Mouse (Mus musculus): ENCODE results near the gene Taar1.

Taar1 gene

GRCm38 (mm10) chr10:23920056-23920455 is at the start of gene Taar1:
Gene Taar1, plus strand, starts transcription at chr10:23920356.
- DNase-seq (ENCODE audit: extremely low spot score, low spot score), result no peak

- no peak for DNase-seq (ENCODE audit: extremely low spot score, low spot score)
Measured at GRCm38 (mm10) chr10:23880695-23881094, 39.5 kb upstream of the Taar1 start.

GRCm38 (mm10) chr10:23884910-23885309 is 35.2 kb upstream of the Taar1 start:
- no peak for DNase-seq (ENCODE audit: extremely low spot score, low spot score)

GRCm38 (mm10) chr10:23886060-23886459 is 34.1 kb upstream of the Taar1 start:
- DNase-seq (ENCODE audit: extremely low spot score, low spot score), result no peak

GRCm38 (mm10) chr10:23892987-23893386 is 27.2 kb upstream of the Taar1 start:
- no peak for DNase-seq (ENCODE audit: extremely low spot score, low spot score)

- no peak for DNase-seq (ENCODE audit: extremely low spot score, low spot score)
Measured at GRCm38 (mm10) chr10:23894601-23895349, 25.4 kb upstream of the Taar1 start, which contains the start of gene Vnn1. Gene Vnn1, plus strand, starts transcription at chr10:23894688.

GRCm38 (mm10) chr10:23895376-23895775 is 24.8 kb upstream of the Taar1 start:
- no peak for DNase-seq (ENCODE audit: extremely low spot score, low spot score)

GRCm38 (mm10) chr10:23901119-23901518 is 19.0 kb upstream of the Taar1 start:
- no peak for DNase-seq (ENCODE audit: extremely low spot score, low spot score)

GRCm38 (mm10) chr10:23905661-23906060 is 14.5 kb upstream of the Taar1 start:
- no peak for DNase-seq (ENCODE audit: extremely low spot score, low spot score)

GRCm38 (mm10) chr10:23922468-23922867 is 2.3 kb downstream of the Taar1 start:
- no peak for DNase-seq (ENCODE audit: extremely low spot score, low spot score)

- no peak for DNase-seq (ENCODE audit: extremely low spot score, low spot score)
Measured at GRCm38 (mm10) chr10:23923941-23924340, 3.8 kb downstream of the Taar1 start.

- no peak for DNase-seq (ENCODE audit: extremely low spot score, low spot score)
Measured at GRCm38 (mm10) chr10:23937613-23938012, 17.5 kb downstream of the Taar1 start.

- no peak for DNase-seq (ENCODE audit: extremely low spot score, low spot score)
Measured at GRCm38 (mm10) chr10:23938312-23938711, 18.2 kb downstream of the Taar1 start, which contains the start of gene Taar2. Gene Taar2, plus strand, starts transcription at chr10:23938572.

GRCm38 (mm10) chr10:23942465-23942864 is 22.3 kb downstream of the Taar1 start:
- no peak for DNase-seq (ENCODE audit: extremely low spot score, low spot score)

- no peak for DNase-seq (ENCODE audit: extremely low spot score, low spot score)
Measured at GRCm38 (mm10) chr10:23948026-23948425, 27.9 kb downstream of the Taar1 start.

- no peak for DNase-seq (ENCODE audit: extremely low spot score, low spot score)
Measured at GRCm38 (mm10) chr10:23949508-23950005, 29.4 kb downstream of the Taar1 start, which contains the start of gene Taar3. Gene Taar3, plus strand, starts transcription at chr10:23949558.

GRCm38 (mm10) chr10:23951714-23952113 is 31.6 kb downstream of the Taar1 start:
- DNase-seq (ENCODE audit: extremely low spot score, low spot score), result no peak

- no peak for DNase-seq (ENCODE audit: extremely low spot score, low spot score)
Measured at GRCm38 (mm10) chr10:23959071-23959470, 38.9 kb downstream of the Taar1 start.

GRCm38 (mm10) chr10:23960444-23960915 is 40.3 kb downstream of the Taar1 start, which contains the start of gene Taar4:
Gene Taar4, plus strand, starts transcription at chr10:23960494.
- DNase-seq (ENCODE audit: extremely low spot score, low spot score), result no peak

- no peak for DNase-seq (ENCODE audit: extremely low spot score, low spot score)
Measured at GRCm38 (mm10) chr10:23963444-23963843, 43.3 kb downstream of the Taar1 start.

- DNase-seq (ENCODE audit: extremely low spot score, low spot score), result no peak
Measured at GRCm38 (mm10) chr10:23964921-23965610, 44.9 kb downstream of the Taar1 start.

GRCm38 (mm10) chr10:23970656-23971165 is 50.6 kb downstream of the Taar1 start, which contains the start of gene Taar5:
Gene Taar5, plus strand, starts transcription at chr10:23970706.
- DNase-seq (ENCODE audit: extremely low spot score, low spot score), result no peak

Data from neural tube, embryonic 10.5 days (tissue).